Mouse (Mus musculus): ENCODE results near the gene Ttll5. TPM values are rescaled to one million over a fixed set of nuclear protein-coding genes. Genes with fewer than 3 reads are reported as not detected.

Gene Ttll5
- polyA plus RNA-seq, 1 experiment from 2014 or later = 15.5 TPM

GRCm38 (mm10) chr12:85854271-85854670 is 29.8 kb downstream of the Ttll5 start:
- Histone ChIP-seq H3K36me3 (ENCODE audit: control insufficient read depth, insufficient read depth, low read length) (no peaks in the 10 kb centered on the region; the same call in 1 of the 2 replicates), H3K27me3 (replicated peaks; ENCODE audit: control insufficient read depth, insufficient read depth, low read length) (no peaks in the 10 kb centered on the region), H3K9ac (ENCODE audit: low read length) (no peak overlapping the region), H3K27ac (ENCODE audit: low read depth, low read length) (no peak overlapping the region), H3K4me2 (ENCODE audit: low read length) (no peak overlapping the region), H3K4me3 (ENCODE audit: low read depth, low read length) (no peak overlapping the region), H3K9me3 (replicated peaks; ENCODE audit: control insufficient read depth, low read length) (no peaks in the 10 kb centered on the region), H3K4me1 (ENCODE audit: control insufficient read depth, insufficient read depth, low read length) (0 out of 2 replicates have a peak, but pooled peaks cover 3% of the 10 kb centered on the region)
- DNase-seq (ENCODE audit: low spot score) = peak; percentile 21
- ATAC-seq = no peak
- whole genome bisulfite sequencing = 59% methylated on average over 1 of the region's 1 CpGs

GRCm38 (mm10) chr12:85857300-85857699 is 32.8 kb downstream of the Ttll5 start:
- no peak overlapping the region for H3K4me3 ChIP-seq (ENCODE audit: low read depth, low read length)
- H3K4me1 ChIP-seq (ENCODE audit: control insufficient read depth, insufficient read depth, low read length) = peaks cover 6% of the 10 kb centered on the region; the same call in 1 of the 2 replicates
- no peaks in the 10 kb centered on the region; the same call in 1 of the 2 replicates for H3K36me3 ChIP-seq (ENCODE audit: control insufficient read depth, insufficient read depth, low read length)
- no peak overlapping the region for H3K27ac ChIP-seq (ENCODE audit: low read depth, low read length)
- no peak overlapping the region for H3K9ac ChIP-seq (ENCODE audit: low read length)
- ATAC-seq = no peak
- H3K9me3 ChIP-seq (replicated peaks; ENCODE audit: control insufficient read depth, low read length) = no peaks in the 10 kb centered on the region
- H3K27me3 ChIP-seq (replicated peaks; ENCODE audit: control insufficient read depth, insufficient read depth, low read length) = no peaks in the 10 kb centered on the region
- H3K4me2 ChIP-seq (ENCODE audit: low read length) = no peak overlapping the region
- 95% methylated on average over 7 of the region's 7 CpGs for WGBS
- DNase-seq (ENCODE audit: low spot score) = no peak

GRCm38 (mm10) chr12:85859111-85859510 is 34.7 kb downstream of the Ttll5 start:
- Histone ChIP-seq H3K4me1 (ENCODE audit: control insufficient read depth, insufficient read depth, low read length) (peaks cover 6% of the 10 kb centered on the region; the same call in 1 of the 2 replicates), H3K9ac (ENCODE audit: low read length) (no peak overlapping the region), H3K27ac (ENCODE audit: low read depth, low read length) (no peak overlapping the region; the same call in 1 of the 2 replicates), H3K4me3 (ENCODE audit: low read depth, low read length) (no peak overlapping the region), H3K4me2 (ENCODE audit: low read length) (no peak overlapping the region), H3K27me3 (replicated peaks; ENCODE audit: control insufficient read depth, insufficient read depth, low read length) (no peaks in the 10 kb centered on the region), H3K36me3 (ENCODE audit: control insufficient read depth, insufficient read depth, low read length) (peaks cover 6% of the 10 kb centered on the region; the same call in 1 of the 2 replicates), H3K9me3 (replicated peaks; ENCODE audit: control insufficient read depth, low read length) (no peaks in the 10 kb centered on the region)
- WGBS = 57% methylated on average over 3 of the region's 3 CpGs
- ATAC-seq (no peak), DNase-seq (ENCODE audit: low spot score) (no peak)

- Histone ChIP-seq H3K4me1 (ENCODE audit: control insufficient read depth, insufficient read depth, low read length) (peaks cover 6% of the 10 kb centered on the region; the same call in 1 of the 2 replicates), H3K4me2 (ENCODE audit: low read length) (no peak overlapping the region), H3K27me3 (replicated peaks; ENCODE audit: control insufficient read depth, insufficient read depth, low read length) (no peaks in the 10 kb centered on the region), H3K9ac (ENCODE audit: low read length) (no peak overlapping the region), H3K4me3 (ENCODE audit: low read depth, low read length) (no peak overlapping the region), H3K9me3 (replicated peaks; ENCODE audit: control insufficient read depth, low read length) (no peaks in the 10 kb centered on the region), H3K36me3 (ENCODE audit: control insufficient read depth, insufficient read depth, low read length) (peaks cover 7% of the 10 kb centered on the region; the same call in 1 of the 2 replicates), H3K27ac (ENCODE audit: low read depth, low read length) (no peak overlapping the region)
- ATAC-seq (peak; percentile 32; the same call in 1 of the 2 replicates), DNase-seq (ENCODE audit: low spot score) (peak; percentile 78)
- 34% methylated on average over 3 of the region's 3 CpGs for WGBS
These were observed 35.2 kb downstream of the Ttll5 start for GRCm38 (mm10) chr12:85859511-85860189.

- ATAC-seq = peak; percentile 44; the same call in 1 of the 2 replicates
- Histone ChIP-seq H3K27ac (ENCODE audit: low read depth, low read length) (no peak overlapping the region), H3K9me3 (replicated peaks; ENCODE audit: control insufficient read depth, low read length) (no peaks in the 10 kb centered on the region), H3K27me3 (replicated peaks; ENCODE audit: control insufficient read depth, insufficient read depth, low read length) (no peaks in the 10 kb centered on the region), H3K4me2 (ENCODE audit: low read length) (no peak overlapping the region), H3K36me3 (ENCODE audit: control insufficient read depth, insufficient read depth, low read length) (peaks cover 9% of the 10 kb centered on the region; the same call in 1 of the 2 replicates), H3K9ac (ENCODE audit: low read length) (no peak overlapping the region), H3K4me3 (ENCODE audit: low read depth, low read length) (no peak overlapping the region), H3K4me1 (ENCODE audit: control insufficient read depth, insufficient read depth, low read length) (peaks cover 6% of the 10 kb centered on the region; the same call in 1 of the 2 replicates)
- WGBS = 32% methylated on average over 2 of the region's 2 CpGs
- peak; percentile 64 for DNase-seq (ENCODE audit: low spot score)
These were observed 38.1 kb downstream of the Ttll5 start for GRCm38 (mm10) chr12:85862514-85862913.

- DNase-seq (ENCODE audit: low spot score) (peak; percentile 66), ATAC-seq (no peak)
- peaks cover 2% of the 10 kb centered on the region for H3K4me1 ChIP-seq (ENCODE audit: control insufficient read depth, insufficient read depth, low read length)
These were observed 41.1 kb downstream of the Ttll5 start for GRCm38 (mm10) chr12:85865526-85865925.

GRCm38 (mm10) chr12:85866624-85867023 is 42.2 kb downstream of the Ttll5 start:
- DNase-seq (ENCODE audit: low spot score) (no peak), ATAC-seq (no peak)
- WGBS = 70% methylated on average over 4 of the region's 4 CpGs
- peaks cover 2% of the 10 kb centered on the region for H3K4me1 ChIP-seq (ENCODE audit: control insufficient read depth, insufficient read depth, low read length)
- H3K9ac ChIP-seq (ENCODE audit: low read length) = no peak overlapping the region
- H3K4me3 ChIP-seq (ENCODE audit: low read depth, low read length) = no peak overlapping the region
- no peak overlapping the region for H3K4me2 ChIP-seq (ENCODE audit: low read length)
- H3K27me3 ChIP-seq (replicated peaks; ENCODE audit: control insufficient read depth, insufficient read depth, low read length) = no peaks in the 10 kb centered on the region
- H3K36me3 ChIP-seq (ENCODE audit: control insufficient read depth, insufficient read depth, low read length) = peaks cover 9% of the 10 kb centered on the region; the same call in 1 of the 2 replicates
- H3K27ac ChIP-seq (ENCODE audit: low read depth, low read length) = no peak overlapping the region
- no peaks in the 10 kb centered on the region for H3K9me3 ChIP-seq (replicated peaks; ENCODE audit: control insufficient read depth, low read length)

More at GRCm38 (mm10) chr12:85865526-85865925, 41.1 kb downstream of the Ttll5 start:
- no peak overlapping the region for H3K4me2 ChIP-seq (ENCODE audit: low read length)
- H3K4me3 ChIP-seq (ENCODE audit: low read depth, low read length) = no peak overlapping the region
- H3K9ac ChIP-seq (ENCODE audit: low read length) = no peak overlapping the region
- no peaks in the 10 kb centered on the region for H3K9me3 ChIP-seq (replicated peaks; ENCODE audit: control insufficient read depth, low read length)
- no peaks in the 10 kb centered on the region for H3K27me3 ChIP-seq (replicated peaks; ENCODE audit: control insufficient read depth, insufficient read depth, low read length)
- no peak overlapping the region for H3K27ac ChIP-seq (ENCODE audit: low read depth, low read length)
- WGBS = 91% methylated on average over 3 of the region's 3 CpGs
- H3K36me3 ChIP-seq (ENCODE audit: control insufficient read depth, insufficient read depth, low read length) = peaks cover 9% of the 10 kb centered on the region; the same call in 1 of the 2 replicates

- DNase-seq (ENCODE audit: low spot score) (no peak), ATAC-seq (no peak)
- H3K9ac ChIP-seq (ENCODE audit: low read length) = no peak overlapping the region
- H3K27me3 ChIP-seq (replicated peaks; ENCODE audit: control insufficient read depth, insufficient read depth, low read length) = no peaks in the 10 kb centered on the region
- peaks cover 9% of the 10 kb centered on the region; the same call in 1 of the 2 replicates for H3K36me3 ChIP-seq (ENCODE audit: control insufficient read depth, insufficient read depth, low read length)
- peaks cover 2% of the 10 kb centered on the region for H3K4me1 ChIP-seq (ENCODE audit: control insufficient read depth, insufficient read depth, low read length)
- H3K9me3 ChIP-seq (replicated peaks; ENCODE audit: control insufficient read depth, low read length) = no peaks in the 10 kb centered on the region
- no peak overlapping the region for H3K27ac ChIP-seq (ENCODE audit: low read depth, low read length)
- H3K4me2 ChIP-seq (ENCODE audit: low read length) = no peak overlapping the region
- no peak overlapping the region for H3K4me3 ChIP-seq (ENCODE audit: low read depth, low read length)
These were observed 42.7 kb downstream of the Ttll5 start for GRCm38 (mm10) chr12:85867125-85867524.

GRCm38 (mm10) chr12:85869423-85869822 is 45.0 kb downstream of the Ttll5 start:
- ATAC-seq = peak; percentile 68; the same call in 1 of the 2 replicates
- 0 out of 2 replicates have a peak overlapping the region, but pooled peaks have one; percentile 36 for H3K27ac ChIP-seq (ENCODE audit: low read depth, low read length)
- WGBS = 9% methylated on average over 6 of the region's 6 CpGs

More at GRCm38 (mm10) chr12:85869423-85869822, 45.0 kb downstream of the Ttll5 start:
- H3K4me3 ChIP-seq (ENCODE audit: low read depth, low read length) = no peak overlapping the region
- no peaks in the 10 kb centered on the region for H3K27me3 ChIP-seq (replicated peaks; ENCODE audit: control insufficient read depth, insufficient read depth, low read length)
- H3K36me3 ChIP-seq (ENCODE audit: control insufficient read depth, insufficient read depth, low read length) = peaks cover 3% of the 10 kb centered on the region; the same call in 1 of the 2 replicates
- no peaks in the 10 kb centered on the region for H3K9me3 ChIP-seq (replicated peaks; ENCODE audit: control insufficient read depth, low read length)
- DNase-seq (ENCODE audit: low spot score) = peak; percentile 76
- no peak overlapping the region for H3K9ac ChIP-seq (ENCODE audit: low read length)
- peaks cover 2% of the 10 kb centered on the region; the same call in 1 of the 2 replicates for H3K4me1 ChIP-seq (ENCODE audit: control insufficient read depth, insufficient read depth, low read length)
- H3K4me2 ChIP-seq (ENCODE audit: low read length) = no peak overlapping the region
